Mouse (Mus musculus) left cerebral cortex, postnatal 10 days (tissue): ENCODE results near the gene Tspan9. TPM values are rescaled to one million over a fixed set of nuclear protein-coding genes. Genes with fewer than 3 reads are reported as not detected.

Experiments
- DNase-seq, 2 experiments: peaks; one replicate each; pipeline ENCODE4 v3.0.0; 2021 to 2022; ENCODE audit warnings: low spot score in 2 of 2, mixed read lengths in 1 of 2; ENCODE audit errors: extremely low spot score in 1 of 2
- intact Hi-C: fragments of 180-260 bp; cut with DNase I; formaldehyde crosslinking; loops from one replicate; pipeline ENCODE4 v1.15.1; 2025
- total RNA-seq, 2 experiments: library from RNA; stranded (reverse); gene quantifications; 2 replicates each; pipeline ENCODE4 v1.2.3; 2021

Gene Tspan9
- total RNA-seq, 2 experiments from 2014 or later = 84.7 to 89.1 TPM

GRCm38 (mm10) chr6:128088746-128089523, 54.5 kb downstream of the Tspan9 start:
- intact Hi-C loops = no loop called here
- DNase-seq = no peak

- intact Hi-C loops = no loop called here
- no peak for DNase-seq
Measured at GRCm38 (mm10) chr6:128085488-128086066, 57.8 kb downstream of the Tspan9 start.

GRCm38 (mm10) chr6:128083305-128083704, 60.1 kb downstream of the Tspan9 start:
- intact Hi-C loops = no loop called here
- no peak for DNase-seq

- peak in 1 of 2 experiments; percentile 17 for DNase-seq
- intact Hi-C loops = no loop called here
Measured at GRCm38 (mm10) chr6:128081781-128082180, 61.6 kb downstream of the Tspan9 start.

- no peak for DNase-seq
- intact Hi-C loops = no loop called here
Measured at GRCm38 (mm10) chr6:128081293-128081692, 62.1 kb downstream of the Tspan9 start.

GRCm38 (mm10) chr6:128079576-128080224, 63.7 kb downstream of the Tspan9 start:
- no peak for DNase-seq
- intact Hi-C loops = no loop called here

GRCm38 (mm10) chr6:128078508-128078907, 64.9 kb downstream of the Tspan9 start:
- intact Hi-C loops = no loop called here
- DNase-seq = peak in 1 of 2 experiments; percentile 44

GRCm38 (mm10) chr6:128076104-128077020, 67.0 kb downstream of the Tspan9 start:
- intact Hi-C loops = no loop called here
- peak in 1 of 2 experiments; percentile 20 for DNase-seq

GRCm38 (mm10) chr6:128075453-128076003, 67.9 kb downstream of the Tspan9 start:
- peak in 1 of 2 experiments; percentile 52 for DNase-seq
- intact Hi-C loops = no loop called here

- intact Hi-C loops = no loop called here
- no peak for DNase-seq
Measured at GRCm38 (mm10) chr6:128070921-128071558, 72.4 kb downstream of the Tspan9 start.

GRCm38 (mm10) chr6:128070072-128070872, 73.1 kb downstream of the Tspan9 start:
- DNase-seq = no peak
- intact Hi-C loops = no loop called here

- DNase-seq = no peak
- intact Hi-C loops = no loop called here
Measured at GRCm38 (mm10) chr6:128068144-128068543, 75.2 kb downstream of the Tspan9 start.

GRCm38 (mm10) chr6:128065982-128066381, 77.4 kb downstream of the Tspan9 start:
- DNase-seq = peak in 1 of 2 experiments; percentile 68
- intact Hi-C loops = no loop called here

GRCm38 (mm10) chr6:128063501-128063900, 79.9 kb downstream of the Tspan9 start:
- DNase-seq = no peak
- intact Hi-C loops = no loop called here

- no peak for DNase-seq
- intact Hi-C loops = no loop called here
Measured at GRCm38 (mm10) chr6:128062784-128063183, 80.6 kb downstream of the Tspan9 start.

- intact Hi-C loops = no loop called here
- DNase-seq = peak in 1 of 2 experiments; percentile 22
Measured at GRCm38 (mm10) chr6:128062216-128062615, 81.2 kb downstream of the Tspan9 start.

GRCm38 (mm10) chr6:128061342-128061741, 82.1 kb downstream of the Tspan9 start:
- DNase-seq = no peak
- intact Hi-C loops = no loop called here
